Mouse (Mus musculus) embryo, embryonic 11 days (tissue): ENCODE results near the gene Il2rb.

Experiments
- DNase-seq: peaks from one replicate; pipeline ENCODE4 v3.0.0-alpha.2; 2015

The Il2rb gene

GRCm38 (mm10) chr15:78518221-78518620, 23.1 kb upstream of the Il2rb start:
- no peak for DNase-seq

- no peak for DNase-seq
These were observed 20.7 kb upstream of the Il2rb start for GRCm38 (mm10) chr15:78515759-78516158.

GRCm38 (mm10) chr15:78514393-78515146, 19.5 kb upstream of the Il2rb start:
- peak; percentile 84 for DNase-seq

- no peak for DNase-seq
These were observed 17.9 kb upstream of the Il2rb start for GRCm38 (mm10) chr15:78513019-78513418.

- no peak for DNase-seq
These were observed 16.9 kb upstream of the Il2rb start for GRCm38 (mm10) chr15:78511951-78512350.

- no peak for DNase-seq
These were observed 15.7 kb upstream of the Il2rb start for GRCm38 (mm10) chr15:78510736-78511135.

- no peak for DNase-seq
These were observed 15.1 kb upstream of the Il2rb start for GRCm38 (mm10) chr15:78510121-78510576.

GRCm38 (mm10) chr15:78509297-78509899, 14.3 kb upstream of the Il2rb start:
- peak; percentile 71 for DNase-seq

GRCm38 (mm10) chr15:78508443-78508842, 13.4 kb upstream of the Il2rb start:
- no peak for DNase-seq

- DNase-seq = no peak
These were observed 10.5 kb upstream of the Il2rb start for GRCm38 (mm10) chr15:78505541-78505940.

GRCm38 (mm10) chr15:78504816-78505215, 9.7 kb upstream of the Il2rb start:
- no peak for DNase-seq

GRCm38 (mm10) chr15:78504013-78504412, 8.9 kb upstream of the Il2rb start:
- DNase-seq = no peak

GRCm38 (mm10) chr15:78502437-78503132, 7.5 kb upstream of the Il2rb start:
- no peak for DNase-seq

GRCm38 (mm10) chr15:78493401-78494010, 1.6 kb downstream of the Il2rb start:
- no peak for DNase-seq

- DNase-seq = no peak
These were observed 3.8 kb downstream of the Il2rb start for GRCm38 (mm10) chr15:78491301-78491700.

GRCm38 (mm10) chr15:78489906-78490305, 5.2 kb downstream of the Il2rb start:
- DNase-seq = peak; percentile 32

GRCm38 (mm10) chr15:78489248-78489647, 5.8 kb downstream of the Il2rb start:
- DNase-seq = no peak

GRCm38 (mm10) chr15:78487066-78487465, 8.0 kb downstream of the Il2rb start:
- DNase-seq = no peak

GRCm38 (mm10) chr15:78486564-78486963, 8.5 kb downstream of the Il2rb start:
- no peak for DNase-seq

GRCm38 (mm10) chr15:78483311-78483710, 11.8 kb downstream of the Il2rb start:
- no peak for DNase-seq

- DNase-seq = no peak
These were observed 12.6 kb downstream of the Il2rb start for GRCm38 (mm10) chr15:78482518-78482917.

GRCm38 (mm10) chr15:78481448-78482000, 13.5 kb downstream of the Il2rb start:
- DNase-seq = no peak

- DNase-seq = no peak
These were observed 14.1 kb downstream of the Il2rb start for GRCm38 (mm10) chr15:78480991-78481390.
